Mouse (Mus musculus): ENCODE results near the gene Rnf26.
A peak's percentile ranks its signal among the peaks of the same experiment; 100 is the strongest.

Gene Rnf26

GRCm38 (mm10) chr9:44113105-44113789 lies at the start of gene Rnf26, which contains the start of gene Gm49380:
Rnf26 (minus strand) TSS chr9:44113517.
Gm49380 (minus strand) TSS chr9:44113500.
- DNase-seq (ENCODE audit: inconsistent ontology term), result peak; percentile 94

- DNase-seq (ENCODE audit: inconsistent ontology term), result no peak
These were observed 46.6 kb upstream of the Rnf26 start for GRCm38 (mm10) chr9:44159886-44160285.

GRCm38 (mm10) chr9:44147290-44147689 lies 34.0 kb upstream of the Rnf26 start:
- no peak for DNase-seq (ENCODE audit: inconsistent ontology term)

- DNase-seq (ENCODE audit: inconsistent ontology term), result no peak
These were observed 31.4 kb upstream of the Rnf26 start for GRCm38 (mm10) chr9:44144718-44145060.

GRCm38 (mm10) chr9:44144023-44144717 lies 30.9 kb upstream of the Rnf26 start:
- DNase-seq (ENCODE audit: inconsistent ontology term), result no peak

- no peak for DNase-seq (ENCODE audit: inconsistent ontology term)
These were observed 30.1 kb upstream of the Rnf26 start for GRCm38 (mm10) chr9:44143421-44143820.

GRCm38 (mm10) chr9:44141951-44142350 lies 28.6 kb upstream of the Rnf26 start:
- no peak for DNase-seq (ENCODE audit: inconsistent ontology term)

GRCm38 (mm10) chr9:44137846-44138245 lies 24.5 kb upstream of the Rnf26 start:
- DNase-seq (ENCODE audit: inconsistent ontology term), result no peak

GRCm38 (mm10) chr9:44135731-44136411 lies 22.6 kb upstream of the Rnf26 start:
- peak; percentile 78 for DNase-seq (ENCODE audit: inconsistent ontology term)

GRCm38 (mm10) chr9:44134851-44135730 lies 21.8 kb upstream of the Rnf26 start:
- DNase-seq (ENCODE audit: inconsistent ontology term), result peak; percentile 65

GRCm38 (mm10) chr9:44134101-44134850 lies 21.0 kb upstream of the Rnf26 start, which contains the start of gene Mcam:
Mcam (plus strand) TSS chr9:44134469.
- peak; percentile 76 for DNase-seq (ENCODE audit: inconsistent ontology term)

GRCm38 (mm10) chr9:44133287-44133686 lies 20.0 kb upstream of the Rnf26 start:
- peak; percentile 47 for DNase-seq (ENCODE audit: inconsistent ontology term)

GRCm38 (mm10) chr9:44132200-44132599 lies 18.9 kb upstream of the Rnf26 start:
- DNase-seq (ENCODE audit: inconsistent ontology term), result no peak

GRCm38 (mm10) chr9:44131276-44131590 lies 17.9 kb upstream of the Rnf26 start:
- no peak for DNase-seq (ENCODE audit: inconsistent ontology term)

GRCm38 (mm10) chr9:44130581-44131275 lies 17.4 kb upstream of the Rnf26 start:
- no peak for DNase-seq (ENCODE audit: inconsistent ontology term)

GRCm38 (mm10) chr9:44130034-44130433 lies 16.7 kb upstream of the Rnf26 start:
- DNase-seq (ENCODE audit: inconsistent ontology term), result peak; percentile 87

GRCm38 (mm10) chr9:44129633-44130032 lies 16.3 kb upstream of the Rnf26 start:
- DNase-seq (ENCODE audit: inconsistent ontology term), result no peak

- no peak for DNase-seq (ENCODE audit: inconsistent ontology term)
These were observed 14.1 kb upstream of the Rnf26 start for GRCm38 (mm10) chr9:44127351-44127801.

- DNase-seq (ENCODE audit: inconsistent ontology term), result no peak
These were observed 13.4 kb upstream of the Rnf26 start for GRCm38 (mm10) chr9:44126746-44127145.
